ENCODE assay signal across 25 mouse cellular contexts in genomic region chr11:109672021-109672324, GRCm38 (mm10). TPM values are rescaled to one million over a fixed set of nuclear protein-coding genes. Genes with fewer than 3 reads are reported as not detected.
DNase-seq lines count a peak whose midpoint lies in the region; ATAC-seq and TF ChIP-seq lines count a peak whose summit lies in the region.
"Had no signal": no experiment of that assay in that cellular context is flagged by ENCODE, and none has a peak within 500 bp of the region (broad histone marks: within the 10 kb centered on the region; RNA-seq: fewer than 3 reads in every experiment).

No protein-coding gene starts in this region.

- H3K9ac ChIP-seq in embryonic facial prominence, embryonic 13.5 days, result no peak overlapping the region
- H3K9ac ChIP-seq in kidney, postnatal 0 days (ENCODE audit: low read depth, low read length), result no peak overlapping the region
- no peak overlapping the region for H3K9ac ChIP-seq in kidney, embryonic 16.5 days (replicated peaks; ENCODE audit: low read length)
- H3K9ac ChIP-seq: forebrain, embryonic 15.5 days; liver, embryonic 15.5 days; neural tube, embryonic 12.5 days had no signal

- H3K4me3 ChIP-seq in embryonic facial prominence, embryonic 13.5 days, result no peak overlapping the region
- no peak overlapping the region for H3K4me3 ChIP-seq in embryonic facial prominence, embryonic 10.5 days
- H3K4me3 ChIP-seq in kidney, postnatal 0 days (replicated peaks; ENCODE audit: low read depth, low read length), result no peak overlapping the region
- H3K4me3 ChIP-seq in kidney, embryonic 16.5 days (ENCODE audit: low read length), result no peak overlapping the region
- no peak overlapping the region for H3K4me3 ChIP-seq in brown adipose tissue, adult 24 weeks (ENCODE audit: insufficient read depth, low read depth, low read length)
- no peak overlapping the region for H3K4me3 ChIP-seq in myocyte
- H3K4me3 ChIP-seq: erythroblast, embryonic 14.5 days; forebrain, embryonic 15.5 days; heart, embryonic 10.5 days; hindbrain, embryonic 10.5 days; left cerebral cortex, adult 2 months; liver, embryonic 15.5 days; megakaryocyte, embryonic 14.5 days; neural tube, embryonic 12.5 days had no signal

- TF ChIP-seq CTCF in kidney, postnatal 0 days (IDR thresholded peaks at IDR 0.05; ENCODE audit: low read depth), result no peak

- no peak for ATAC-seq in embryonic facial prominence, embryonic 13.5 days (ENCODE audit: insufficient number of reproducible peaks, insufficient read depth, low FRiP score, low TSS enrichment, low read depth)
- no peak for ATAC-seq in kidney, postnatal 0 days (replicated peaks; ENCODE audit: low FRiP score, low read depth)
- no peak for ATAC-seq in kidney, embryonic 16.5 days (ENCODE audit: low FRiP score, low TSS enrichment)
- ATAC-seq: forebrain, embryonic 15.5 days; hindbrain, embryonic 16.5 days; intestine, embryonic 16.5 days had no signal

- H3K27ac ChIP-seq in embryonic facial prominence, embryonic 13.5 days, result peak overlapping the region; percentile 83; the same call in 1 of the 2 replicates
- no peak overlapping the region for H3K27ac ChIP-seq in embryonic facial prominence, embryonic 10.5 days (replicated peaks)
- H3K27ac ChIP-seq in kidney, postnatal 0 days, result peak overlapping the region; percentile 75; the same call in 1 of the 2 replicates
- no peak overlapping the region for H3K27ac ChIP-seq in kidney, embryonic 16.5 days (ENCODE audit: low read length)
- peak overlapping the region; percentile 70 for H3K27ac ChIP-seq in brown adipose tissue, adult 24 weeks (replicated peaks; ENCODE audit: low read depth, low read length)
- H3K27ac ChIP-seq: forebrain, embryonic 15.5 days; heart, embryonic 10.5 days; hindbrain, embryonic 10.5 days had no signal

- H3ac ChIP-seq in myocyte (ENCODE audit: control insufficient read depth, insufficient read length), result no peak overlapping the region

- no peak for TF ChIP-seq POLR2A in myocyte (IDR thresholded peaks at IDR 0.05; ENCODE audit: insufficient read length, low read depth)

- peaks cover 26% of the 10 kb centered on the region for H3K36me3 ChIP-seq in embryonic facial prominence, embryonic 13.5 days
- H3K36me3 ChIP-seq in embryonic facial prominence, embryonic 10.5 days (replicated peaks), result peaks cover 36% of the 10 kb centered on the region
- peaks cover 15% of the 10 kb centered on the region for H3K36me3 ChIP-seq in kidney, postnatal 0 days (ENCODE audit: insufficient read depth, low read length)
- H3K36me3 ChIP-seq in kidney, embryonic 16.5 days (ENCODE audit: insufficient read depth, low read length), result peaks cover 18% of the 10 kb centered on the region
- H3K36me3 ChIP-seq in myocyte (ENCODE audit: control insufficient read depth, insufficient read depth), result peaks cover 58% of the 10 kb centered on the region

- DNase-seq in embryonic facial prominence, embryonic 10.5 days (ENCODE audit: low spot score), result no peak
- no peak for DNase-seq in kidney, postnatal 0 days (ENCODE audit: low spot score)
- DNase-seq in cerebellum, postnatal 14 days, result no peak
- DNase-seq: adrenal gland, postnatal 14 days; cerebellum, adult 8-10 months; gastrocnemius, postnatal 10 days; layer of hippocampus, adult 9-11 months; liver; lung, postnatal 36 days; midbrain, embryonic 14.5 days; thymus, postnatal 25 days had no signal

- no peaks in the 10 kb centered on the region for H3K27me3 ChIP-seq in embryonic facial prominence, embryonic 13.5 days
- 0 out of 2 replicates have a peak, but pooled peaks cover 6% of the 10 kb centered on the region for H3K27me3 ChIP-seq in embryonic facial prominence, embryonic 10.5 days (replicated peaks; ENCODE audit: low read depth, poor library complexity, severe bottlenecking)
- no peaks in the 10 kb centered on the region for H3K27me3 ChIP-seq in kidney, postnatal 0 days (ENCODE audit: insufficient read depth, low read length)
- H3K27me3 ChIP-seq in kidney, embryonic 16.5 days (ENCODE audit: insufficient read depth, low read length), result no peaks in the 10 kb centered on the region
- no peaks in the 10 kb centered on the region for H3K27me3 ChIP-seq in myocyte (ENCODE audit: control insufficient read depth, insufficient read depth, insufficient read length)
- H3K27me3 ChIP-seq: forebrain, embryonic 15.5 days; liver, embryonic 15.5 days; megakaryocyte, embryonic 14.5 days; neural tube, embryonic 12.5 days had no signal

- no peaks in the 10 kb centered on the region for H3K79me2 ChIP-seq in myocyte (ENCODE audit: control insufficient read depth, insufficient read depth)

- 81% methylated on average over 5 of the region's 5 CpGs for WGBS in embryonic facial prominence, embryonic 13.5 days
- 85% methylated on average over 5 of the region's 5 CpGs for WGBS in embryonic facial prominence, embryonic 10.5 days
- WGBS in kidney, postnatal 0 days, result 92% methylated on average over 5 of the region's 5 CpGs
- 86% methylated on average over 5 of the region's 5 CpGs for WGBS in kidney, embryonic 16.5 days

- no peaks in the 10 kb centered on the region for H3K9me3 ChIP-seq in embryonic facial prominence, embryonic 13.5 days
- H3K9me3 ChIP-seq in embryonic facial prominence, embryonic 10.5 days, result no peaks in the 10 kb centered on the region
- no peaks in the 10 kb centered on the region for H3K9me3 ChIP-seq in kidney, postnatal 0 days (replicated peaks; ENCODE audit: low read length)
- H3K9me3 ChIP-seq in kidney, embryonic 16.5 days (ENCODE audit: low read length), result no peaks in the 10 kb centered on the region
- H3K9me3 ChIP-seq: forebrain, embryonic 15.5 days; heart, embryonic 10.5 days; hindbrain, embryonic 10.5 days; liver, embryonic 15.5 days; megakaryocyte, embryonic 14.5 days; neural tube, embryonic 12.5 days had no signal

- no peak overlapping the region for H3K4me2 ChIP-seq in embryonic facial prominence, embryonic 13.5 days
- H3K4me2 ChIP-seq in kidney, postnatal 0 days (ENCODE audit: low read length), result no peak overlapping the region
- no peak overlapping the region for H3K4me2 ChIP-seq in kidney, embryonic 16.5 days (replicated peaks; ENCODE audit: low read depth, low read length)
- peak overlapping the region; percentile 13 for H3K4me2 ChIP-seq in myocyte (ENCODE audit: low read depth)
- H3K4me2 ChIP-seq: forebrain, embryonic 15.5 days; liver, embryonic 15.5 days; neural tube, embryonic 12.5 days had no signal

- peaks cover 24% of the 10 kb centered on the region for H3K4me1 ChIP-seq in embryonic facial prominence, embryonic 13.5 days
- no peaks in the 10 kb centered on the region for H3K4me1 ChIP-seq in embryonic facial prominence, embryonic 10.5 days
- H3K4me1 ChIP-seq in kidney, postnatal 0 days (replicated peaks; ENCODE audit: insufficient read depth, low read length), result no peaks in the 10 kb centered on the region
- peaks cover 8% of the 10 kb centered on the region for H3K4me1 ChIP-seq in kidney, embryonic 16.5 days (ENCODE audit: insufficient read depth, low read length)
- H3K4me1 ChIP-seq in brown adipose tissue, adult 24 weeks (ENCODE audit: control insufficient read depth, insufficient read depth, insufficient read length, low read length), result peaks cover 12% of the 10 kb centered on the region
- H3K4me1 ChIP-seq: forebrain, embryonic 15.5 days; hindbrain, embryonic 10.5 days; neural tube, embryonic 12.5 days had no signal

TF ChIP-seq in myocyte, 11 proteins besides CTCF, POLR2A, EP300 and RAD21:
- TF ChIP-seq POLR2AphosphoS2 (IDR thresholded peaks at IDR 0.05; ENCODE audit: insufficient read length, low read depth), result peak; percentile 51
- no peak for TF ChIP-seq REST (IDR thresholded peaks at IDR 0.05; ENCODE audit: insufficient read depth, insufficient read length)
- no peak for TF ChIP-seq TCF3 (IDR thresholded peaks at IDR 0.05; ENCODE audit: insufficient read length, low read depth)
- TF ChIP-seq CEBPB (IDR thresholded peaks at IDR 0.05; ENCODE audit: insufficient read depth, poor library complexity, severe bottlenecking), result peak; percentile 77

RNA-seq across cellular contexts. Expression of gene Prkar1a, which starts 22.8 kb away (rescaled TPM):
- 324 and 370 TPM in 2 replicates for polyA plus RNA-seq in embryonic facial prominence, embryonic 13.5 days (2015; fragmentation: Nextera tagmentation; extraction: Ambion mirVana)
- 328 and 349 TPM in 2 replicates for polyA plus RNA-seq in embryonic facial prominence, embryonic 10.5 days (2016; fragmentation: Nextera tagmentation; extraction: Ambion mirVana)
- polyA plus RNA-seq in kidney, postnatal 0 days (2015; fragmentation: Nextera tagmentation; extraction: Ambion mirVana), result 340 and 372 TPM in 2 replicates
- 375 and 395 TPM in 2 replicates for polyA plus RNA-seq in kidney, embryonic 16.5 days (2015; fragmentation: Nextera tagmentation; extraction: Ambion mirVana)
- 98.4 and 102 TPM in 2 replicates for polyA plus RNA-seq in brown adipose tissue, adult 24 weeks (2012; ENCODE audit: insufficient read depth, insufficient read length, missing spikeins)
- polyA plus RNA-seq in myocyte (2012; fragmentation: generic; extraction: Trizol), result 406 TPM

RNA-seq across cellular contexts. Expression of gene Fam20a, which starts 50.1 kb away (rescaled TPM):
- polyA plus RNA-seq in embryonic facial prominence, embryonic 13.5 days (2015; fragmentation: Nextera tagmentation; extraction: Ambion mirVana), result 4.8 and 5.1 TPM in 2 replicates
- 0.69 and 1.1 TPM in 2 replicates for polyA plus RNA-seq in embryonic facial prominence, embryonic 10.5 days (2016; fragmentation: Nextera tagmentation; extraction: Ambion mirVana)
- polyA plus RNA-seq in kidney, postnatal 0 days (2015; fragmentation: Nextera tagmentation; extraction: Ambion mirVana), result 4.9 and 5.8 TPM in 2 replicates
- polyA plus RNA-seq in kidney, embryonic 16.5 days (2015; fragmentation: Nextera tagmentation; extraction: Ambion mirVana), result 2.9 TPM in 2 replicates
- 2.3 and 2.6 TPM in 2 replicates for polyA plus RNA-seq in brown adipose tissue, adult 24 weeks (2012; ENCODE audit: insufficient read depth, insufficient read length, missing spikeins)
- polyA plus RNA-seq in myocyte (2012; fragmentation: generic; extraction: Trizol), result 72.4 TPM
- polyA plus RNA-seq: erythroblast, embryonic 14.5 days had no signal

Comparison
In these comparisons a context has a peak if more than half of its experiments do, and no peak if none do; other contexts are left out.
1. H3K27ac ChIP-seq: peak in embryonic facial prominence, embryonic 13.5 days (single experiment), kidney, postnatal 0 days (single experiment) and brown adipose tissue, adult 24 weeks (single experiment); none in embryonic facial prominence, embryonic 10.5 days (single experiment) and kidney, embryonic 16.5 days (single experiment).
2. RNA of gene Fam20a, which starts 50.1 kb away (polyA plus RNA-seq): 72.4 TPM in myocyte (single experiment); 4.9 to 5.8 TPM in kidney, postnatal 0 days, 4.8 to 5.1 TPM in embryonic facial prominence, embryonic 13.5 days, 2.9 TPM in kidney, embryonic 16.5 days, 2.3 to 2.6 TPM in brown adipose tissue, adult 24 weeks and 0.69 to 1.1 TPM in embryonic facial prominence, embryonic 10.5 days; every median in the first group is over 10 times any median in the second.